Mouse (Mus musculus): ENCODE results near the gene Eif4g3. TPM values are rescaled to one million over a fixed set of nuclear protein-coding genes. Genes with fewer than 3 reads are reported as not detected.

Eif4g3 gene
- total and polyA plus RNA-seq, 2 experiments from 2014 or later: 36.5 to 55.9 TPM

- Histone ChIP-seq H3K36me3 (ENCODE audit: insufficient read depth, low read length) (no peaks in the 10 kb centered on the region; the same call in 1 of the 2 replicates), H3K4me3 (ENCODE audit: low read length) (no peak overlapping the region), H3K27me3 (ENCODE audit: insufficient read depth, low read length) (no peaks in the 10 kb centered on the region), H3K9me3 (ENCODE audit: low read length) (no peaks in the 10 kb centered on the region), H3K4me2 (ENCODE audit: low read depth, low read length) (no peak overlapping the region), H3K27ac (no peak overlapping the region), H3K9ac (replicated peaks; ENCODE audit: low read length) (no peak overlapping the region), H3K4me1 (ENCODE audit: insufficient read depth, low read length) (peaks cover 10% of the 10 kb centered on the region; the same call in 1 of the 2 replicates)
- DNase-seq (ENCODE audit: low spot score): no peak
- 78% methylated on average over 4 of the region's 4 CpGs for WGBS
- TF ChIP-seq CTCF (IDR thresholded peaks at IDR 0.05; ENCODE audit: low read depth): peak; percentile 47
- no peak for ATAC-seq
Observed at GRCm38 (mm10) chr4:138033871-138034270, 41.0 kb downstream of the Eif4g3 start.

DNA sequence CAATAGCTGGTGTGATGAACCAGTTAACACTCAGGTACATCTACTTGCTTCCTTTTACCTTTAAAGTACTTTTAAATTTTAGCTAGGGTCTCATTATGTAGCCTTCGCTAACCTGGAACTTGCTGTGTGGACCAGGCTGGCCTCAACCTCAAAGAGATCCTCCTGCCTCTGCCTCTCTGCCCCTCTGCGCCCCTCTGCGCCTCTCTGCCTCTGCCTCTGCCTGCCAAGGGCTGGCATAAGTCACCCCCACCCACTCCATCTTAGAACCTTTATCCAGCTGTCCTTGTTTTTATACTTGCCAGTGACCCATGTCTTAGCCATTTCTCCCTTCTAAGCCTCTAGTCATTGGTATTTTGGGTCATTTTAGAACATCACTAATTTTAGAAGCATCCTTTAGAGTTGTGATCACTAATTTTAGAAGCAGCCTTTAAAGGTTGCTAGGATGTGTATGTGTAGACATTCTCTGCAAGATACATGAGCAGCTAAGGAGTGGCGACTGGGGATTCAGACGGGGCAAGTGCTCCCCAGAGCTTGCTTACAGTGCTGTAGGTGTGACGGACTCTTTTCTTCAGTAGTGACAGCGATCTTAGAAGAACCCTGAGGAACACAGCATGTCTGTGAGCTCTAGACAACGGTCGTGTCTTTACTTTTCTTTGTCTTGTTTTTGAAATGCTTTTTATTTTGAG is 42.8 kb downstream of the Eif4g3 start:
- Histone ChIP-seq H3K27me3 (ENCODE audit: insufficient read depth, low read length) (no peaks in the 10 kb centered on the region), H3K4me3 (ENCODE audit: low read length) (no peak overlapping the region), H3K36me3 (ENCODE audit: insufficient read depth, low read length) (no peaks in the 10 kb centered on the region; the same call in 1 of the 2 replicates), H3K27ac (peak overlapping the region; percentile 48; the same call in 1 of the 2 replicates), H3K9me3 (ENCODE audit: low read length) (no peaks in the 10 kb centered on the region), H3K4me2 (ENCODE audit: low read depth, low read length) (no peak overlapping the region), H3K4me1 (ENCODE audit: insufficient read depth, low read length) (peaks cover 12% of the 10 kb centered on the region; the same call in 1 of the 2 replicates), H3K9ac (replicated peaks; ENCODE audit: low read length) (no peak overlapping the region)
- ATAC-seq (no peak), DNase-seq (ENCODE audit: low spot score) (no peak)
- no peak for TF ChIP-seq CTCF (IDR thresholded peaks at IDR 0.05; ENCODE audit: low read depth)
- 70% methylated on average over 9 of the region's 9 CpGs for WGBS

GRCm38 (mm10) chr4:138037110-138037509 is 44.3 kb downstream of the Eif4g3 start:
- Histone ChIP-seq H3K36me3 (ENCODE audit: insufficient read depth, low read length) (no peaks in the 10 kb centered on the region; the same call in 1 of the 2 replicates), H3K4me1 (ENCODE audit: insufficient read depth, low read length) (peaks cover 16% of the 10 kb centered on the region; the same call in 1 of the 2 replicates), H3K9ac (replicated peaks; ENCODE audit: low read length) (no peak overlapping the region; the same call in 1 of the 2 replicates), H3K4me2 (ENCODE audit: low read depth, low read length) (no peak overlapping the region), H3K27me3 (ENCODE audit: insufficient read depth, low read length) (no peaks in the 10 kb centered on the region), H3K9me3 (ENCODE audit: low read length) (no peaks in the 10 kb centered on the region), H3K27ac (peak overlapping the region; percentile 48; the same call in 1 of the 2 replicates), H3K4me3 (ENCODE audit: low read length) (no peak overlapping the region)
- no peak for DNase-seq (ENCODE audit: low spot score)
- TF ChIP-seq CTCF (IDR thresholded peaks at IDR 0.05; ENCODE audit: low read depth): 0 out of 2 replicates have a peak, but pooled peaks have one; percentile 9
- ATAC-seq: no peak
- WGBS: 34% methylated on average over 8 of the region's 8 CpGs

DNA sequence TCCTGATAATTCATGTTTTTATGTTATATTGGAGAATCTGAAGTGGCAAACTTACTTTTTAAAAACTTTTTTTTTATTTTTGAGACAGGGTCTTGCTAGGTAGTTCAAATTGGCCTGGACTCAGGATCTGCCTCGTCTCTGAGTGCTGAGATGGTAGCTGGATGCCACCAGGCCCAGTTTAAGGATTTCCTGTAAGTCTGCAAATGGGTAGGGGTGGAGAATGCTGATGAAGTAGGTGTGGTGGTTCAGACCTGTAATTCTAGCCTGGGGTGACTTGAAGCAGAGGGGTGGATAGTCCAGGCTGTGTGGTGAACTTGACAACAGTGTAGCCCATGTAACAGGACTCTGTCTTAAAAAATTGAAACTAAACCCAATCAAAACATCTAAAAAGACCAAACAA is 45.1 kb downstream of the Eif4g3 start:
- Histone ChIP-seq H3K4me2 (ENCODE audit: low read depth, low read length) (no peak overlapping the region), H3K9ac (replicated peaks; ENCODE audit: low read length) (no peak overlapping the region), H3K9me3 (ENCODE audit: low read length) (no peaks in the 10 kb centered on the region), H3K27ac (no peak overlapping the region), H3K36me3 (ENCODE audit: insufficient read depth, low read length) (no peaks in the 10 kb centered on the region; the same call in 1 of the 2 replicates), H3K4me3 (ENCODE audit: low read length) (no peak overlapping the region), H3K4me1 (ENCODE audit: insufficient read depth, low read length) (peaks cover 19% of the 10 kb centered on the region; the same call in 1 of the 2 replicates), H3K27me3 (ENCODE audit: insufficient read depth, low read length) (no peaks in the 10 kb centered on the region)
- DNase-seq (ENCODE audit: low spot score) (no peak), ATAC-seq (no peak)
- no peak for TF ChIP-seq CTCF (IDR thresholded peaks at IDR 0.05; ENCODE audit: low read depth)
- WGBS: 71% methylated on average over 1 of the region's 1 CpGs

DNA sequence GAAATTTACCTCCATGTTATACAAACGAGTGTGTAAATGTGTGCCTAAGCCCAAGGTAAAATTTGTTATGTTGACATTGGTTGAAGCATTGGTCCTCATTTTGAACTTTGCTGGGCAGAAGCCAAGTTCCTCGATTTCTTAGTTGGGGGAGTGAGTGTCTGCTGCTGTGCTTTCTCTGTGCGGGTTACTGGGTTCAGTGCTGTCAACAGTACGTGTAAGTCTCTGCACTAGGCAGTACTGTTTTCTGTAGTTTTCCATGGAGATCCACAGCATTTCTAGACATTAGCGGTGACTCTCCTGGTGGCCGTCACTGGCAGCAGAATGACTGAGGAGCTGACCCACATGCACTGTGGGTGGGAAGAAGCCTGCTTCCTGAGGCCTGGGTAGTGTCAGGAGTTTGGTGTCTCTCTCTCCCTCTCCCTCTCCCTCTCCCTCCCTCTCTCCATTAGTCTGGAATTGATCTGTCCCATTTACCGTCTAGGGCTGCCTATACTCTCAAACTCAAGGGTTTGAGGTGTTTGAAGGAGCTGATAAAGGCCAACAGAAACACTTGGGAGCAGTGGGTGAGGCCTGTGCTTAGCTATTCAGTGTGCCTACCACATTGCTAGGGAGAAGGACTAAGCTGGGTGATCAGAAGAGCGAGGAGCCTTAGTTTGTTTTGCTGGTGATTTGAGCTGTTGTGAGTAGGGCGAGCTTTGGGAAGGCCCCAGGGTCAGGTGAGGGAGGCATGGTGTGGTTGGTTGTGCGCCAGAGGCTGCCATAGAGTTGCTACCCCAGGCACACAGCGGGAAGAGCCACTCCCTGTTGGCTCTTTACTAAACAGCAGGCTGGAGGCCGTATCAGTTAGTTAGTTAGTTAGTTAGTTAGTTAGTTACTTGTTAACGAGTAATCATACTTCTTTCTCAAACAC is 45.8 kb downstream of the Eif4g3 start:
- no peaks in the 10 kb centered on the region for H3K9me3 ChIP-seq (ENCODE audit: low read length)
- no peaks in the 10 kb centered on the region for H3K36me3 ChIP-seq (ENCODE audit: insufficient read depth, low read length)
- no peak for ATAC-seq
- no peak overlapping the region for H3K4me3 ChIP-seq (ENCODE audit: low read length)
- no peak overlapping the region for H3K9ac ChIP-seq (replicated peaks; ENCODE audit: low read length)
- WGBS: 56% methylated on average over 13 of the region's 13 CpGs
- H3K4me2 ChIP-seq (ENCODE audit: low read depth, low read length): no peak overlapping the region
- no peak for DNase-seq (ENCODE audit: low spot score)
- no peaks in the 10 kb centered on the region for H3K27me3 ChIP-seq (ENCODE audit: insufficient read depth, low read length)
- H3K27ac ChIP-seq: peak overlapping the region; percentile 45; the same call in 1 of the 2 replicates
- H3K4me1 ChIP-seq (ENCODE audit: insufficient read depth, low read length): peaks cover 19% of the 10 kb centered on the region; the same call in 1 of the 2 replicates
- no peak for TF ChIP-seq CTCF (IDR thresholded peaks at IDR 0.05; ENCODE audit: low read depth)

GRCm38 (mm10) chr4:138039275-138039651 is 46.4 kb downstream of the Eif4g3 start:
- DNase-seq (ENCODE audit: low spot score) (peak; percentile 58), ATAC-seq (no peak)
- TF ChIP-seq CTCF (IDR thresholded peaks at IDR 0.05; ENCODE audit: low read depth): no peak
- Histone ChIP-seq H3K36me3 (ENCODE audit: insufficient read depth, low read length) (no peaks in the 10 kb centered on the region), H3K27me3 (ENCODE audit: insufficient read depth, low read length) (no peaks in the 10 kb centered on the region), H3K27ac (no peak overlapping the region), H3K4me3 (ENCODE audit: low read length) (no peak overlapping the region), H3K4me1 (ENCODE audit: insufficient read depth, low read length) (peaks cover 19% of the 10 kb centered on the region; the same call in 1 of the 2 replicates), H3K4me2 (ENCODE audit: low read depth, low read length) (no peak overlapping the region), H3K9ac (replicated peaks; ENCODE audit: low read length) (0 out of 2 replicates have a peak overlapping the region, but pooled peaks have one; percentile 21), H3K9me3 (ENCODE audit: low read length) (no peaks in the 10 kb centered on the region)
- WGBS: 64% methylated on average over 9 of the region's 9 CpGs

Measured in hindbrain, postnatal 0 days (tissue).